Mouse (Mus musculus): ENCODE measurements around the gene Elp5. TPM values are rescaled to one million over a fixed set of nuclear protein-coding genes. Genes with fewer than 3 reads are reported as not detected.
A peak's percentile ranks its signal among the peaks of the same experiment; 100 is the strongest.

Gene Elp5
- total and polyA plus RNA-seq, 3 experiments: 95.9 to 177 (median 119) TPM

- TF ChIP-seq NRF1 (IDR thresholded peaks at IDR 0.05; ENCODE audit: low read depth, low read length) (no peak), POLR2AphosphoS2 (IDR thresholded peaks at IDR 0.05; ENCODE audit: low read depth, low read length) (no peak), JUN (IDR thresholded peaks at IDR 0.05; ENCODE audit: insufficient read depth, low read depth, low read length) (no peak), ZKSCAN1 (IDR thresholded peaks at IDR 0.05; ENCODE audit: borderline replicate concordance, low read depth, low read length) (no peak)
Observed at GRCm38 (mm10) chr11:69935137-69935879, 47.0 kb downstream of the Elp5 start, which contains the start of gene Ybx2 (continued).

DNA sequence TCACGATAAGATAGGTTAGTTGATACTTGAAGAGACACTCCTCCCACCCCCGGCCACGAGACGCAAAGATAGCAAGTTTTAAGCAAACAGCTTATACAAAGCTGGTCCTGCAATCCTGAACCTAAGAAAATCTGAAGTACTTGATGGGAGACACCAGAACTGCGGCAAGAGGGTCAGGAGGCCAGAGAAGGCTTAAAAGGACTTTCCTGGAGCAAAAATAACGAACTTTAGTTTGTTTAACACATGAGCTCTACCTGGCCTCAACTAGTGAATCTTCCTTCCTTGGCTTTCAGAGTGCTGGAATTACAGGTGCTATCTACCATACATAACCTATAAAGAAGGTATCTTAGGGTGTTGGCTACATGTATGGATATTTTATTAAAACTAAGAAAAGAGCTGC, 47.6 kb downstream of the Elp5 start:
- H3K4me3 ChIP-seq (replicated peaks in 1 of 3; ENCODE audit: low read depth in 2 of 3, low read length in 2 of 3, poor library complexity in 1 of 3): no peak overlapping the region
- no peak overlapping the region; the same call in 1 of the 2 replicates for H3K9ac ChIP-seq (ENCODE audit: insufficient read depth, low read depth)

GRCm38 (mm10) chr11:69934169-69934568, 48.1 kb downstream of the Elp5 start:
- Histone ChIP-seq H3K36me3 (replicated peaks in 1 of 2; ENCODE audit: control insufficient read depth in 1 of 2, insufficient read depth in 1 of 2, low read length in 1 of 2) (no peaks in the 10 kb centered on the region), H3K27ac (ENCODE audit: insufficient read depth, low read depth) (no peak overlapping the region), H3K79me2 (replicated peaks; ENCODE audit: control insufficient read depth, extremely low read depth, insufficient read depth, poor library complexity, severe bottlenecking) (no peaks in the 10 kb centered on the region), H3K27me3 (replicated peaks) (peaks cover 50% of the 10 kb centered on the region), H3K9ac (ENCODE audit: insufficient read depth, low read depth) (peak overlapping the region; percentile 21; the same call in 1 of the 2 replicates), H3K4me3 (replicated peaks in 1 of 3; ENCODE audit: low read depth in 2 of 3, low read length in 2 of 3, poor library complexity in 1 of 3) (no peak overlapping the region), H3K9me3 (replicated peaks; ENCODE audit: low read length) (no peaks in the 10 kb centered on the region), H3K4me1 (ENCODE audit: control insufficient read depth in 1 of 2, insufficient read depth in 2 of 2) (peaks cover 5 to 63% of the 10 kb centered on the region in 2 experiments), H3K4me2 (ENCODE audit: insufficient read depth, low read depth, poor library complexity, severe bottlenecking) (peak overlapping the region; percentile 92)
- in situ Hi-C loops (cut with MboI; ENCODE audit: low pct_ligation_motif_present, low pct_unique_long_range_greater_than_20kb, low sequenced_read_pairs) (no loop called here), dilution Hi-C loops (cut with MboI; ENCODE audit: extremely low pct_ligation_motif_present, extremely low pct_unique_long_range_greater_than_20kb, low sequenced_read_pairs) (no loop called here)
- peak; percentile 94 for DNase-seq (ENCODE audit: extremely low read depth)
- TF ChIP-seq SMC3 (IDR thresholded peaks at IDR 0.05; ENCODE audit: low read depth, low read length): peak; percentile 99
- peak; percentile 67 for TF ChIP-seq NELFE (IDR thresholded peaks at IDR 0.05; ENCODE audit: low read depth, low read length)
- TF ChIP-seq JUN (IDR thresholded peaks at IDR 0.05; ENCODE audit: insufficient read depth, low read depth, low read length): no peak
- TF ChIP-seq TCF12 (IDR thresholded peaks at IDR 0.05; ENCODE audit: low read depth, low read length): 0 out of 2 replicates have a peak, but pooled peaks have one; percentile 40
- no peak; the same call in 1 of the 2 replicates for TF ChIP-seq EP300 (IDR thresholded peaks at IDR 0.05; ENCODE audit: low read length)
- TF ChIP-seq USF2 (conservative IDR thresholded peaks at IDR 0.05; ENCODE audit: low read depth, low read length): no peak
- TF ChIP-seq MAFK (IDR thresholded peaks at IDR 0.05; ENCODE audit: insufficient replicate concordance, low read length): no peak
- TF ChIP-seq MYC (IDR thresholded peaks at IDR 0.05; ENCODE audit: low read depth, low read length): no peak; the same call in 1 of the 2 replicates
- no peak for TF ChIP-seq ZNF384 (IDR thresholded peaks at IDR 0.05; ENCODE audit: low read depth, low read length)
- TF ChIP-seq ELF1 (IDR thresholded peaks at IDR 0.05; ENCODE audit: low read depth, low read length): no peak
- TF ChIP-seq ETS1 (conservative IDR thresholded peaks at IDR 0.05; ENCODE audit: low read depth, low read length): 0 out of 2 replicates have a peak, but pooled peaks have one; percentile 10
- TF ChIP-seq RAD21 (IDR thresholded peaks at IDR 0.05; ENCODE audit: low read depth, low read length): no peak; the same call in none of the 2 replicates
- TF ChIP-seq ZMIZ1 (IDR thresholded peaks at IDR 0.05; ENCODE audit: low read depth, low read length): no peak
- no peak for TF ChIP-seq KAT2A (IDR thresholded peaks at IDR 0.05; ENCODE audit: insufficient replicate concordance, low read length)
- TF ChIP-seq TBP (conservative IDR thresholded peaks at IDR 0.05; ENCODE audit: low read depth, low read length): no peak
- TF ChIP-seq MXI1 (IDR thresholded peaks at IDR 0.05; ENCODE audit: low read depth, low read length): peak; percentile 75
- TF ChIP-seq CTCF (conservative IDR thresholded peaks at IDR 0.05 in 1 of 2, IDR thresholded peaks at IDR 0.05 in 1 of 2; ENCODE audit: low read depth in 2 of 2, low read length in 2 of 2): peak; percentile 45 to 99
- no peak; the same call in 1 of the 2 replicates for TF ChIP-seq MEF2A (IDR thresholded peaks at IDR 0.05; ENCODE audit: borderline replicate concordance, low read depth, low read length)
- peak; percentile 51; the same call in 1 of the 2 replicates for TF ChIP-seq E2F4 (IDR thresholded peaks at IDR 0.05; ENCODE audit: insufficient replicate concordance, low read depth, low read length)
- no peak for TF ChIP-seq PAX5 (IDR thresholded peaks at IDR 0.05; ENCODE audit: low read length)
- TF ChIP-seq JUND (conservative IDR thresholded peaks at IDR 0.05; ENCODE audit: low read depth, low read length): no peak
- TF ChIP-seq UBTF (IDR thresholded peaks at IDR 0.05; ENCODE audit: low read depth, low read length): no peak
- TF ChIP-seq POLR2A (IDR thresholded peaks at IDR 0.05; ENCODE audit: low read depth, low read length): no peak
- 0 out of 2 replicates have a peak, but pooled peaks have one; percentile 11 for TF ChIP-seq CHD2 (IDR thresholded peaks at IDR 0.05; ENCODE audit: low read length)

More for the DNA sequence above, 47.6 kb downstream of the Elp5 start:
- peaks cover 5 to 59% of the 10 kb centered on the region in 2 experiments for H3K4me1 ChIP-seq (ENCODE audit: control insufficient read depth in 1 of 2, insufficient read depth in 2 of 2)
- in situ Hi-C loops (cut with MboI; ENCODE audit: low pct_ligation_motif_present, low pct_unique_long_range_greater_than_20kb, low sequenced_read_pairs) (no loop called here), dilution Hi-C loops (cut with MboI; ENCODE audit: extremely low pct_ligation_motif_present, extremely low pct_unique_long_range_greater_than_20kb, low sequenced_read_pairs) (no loop called here)
- H3K27me3 ChIP-seq (replicated peaks): peaks cover 55% of the 10 kb centered on the region
- H3K79me2 ChIP-seq (replicated peaks; ENCODE audit: control insufficient read depth, extremely low read depth, insufficient read depth, poor library complexity, severe bottlenecking): no peaks in the 10 kb centered on the region
- no peak for TF ChIP-seq MEF2A (IDR thresholded peaks at IDR 0.05; ENCODE audit: borderline replicate concordance, low read depth, low read length)
- TF ChIP-seq E2F4 (IDR thresholded peaks at IDR 0.05; ENCODE audit: insufficient replicate concordance, low read depth, low read length): 0 out of 2 replicates have a peak, but pooled peaks have one; percentile 33
- TF ChIP-seq SIN3A (IDR thresholded peaks at IDR 0.05; ENCODE audit: low read length): peak; percentile 39
- TF ChIP-seq MYC (IDR thresholded peaks at IDR 0.05; ENCODE audit: low read depth, low read length): 0 out of 2 replicates have a peak, but pooled peaks have one; percentile 8
- 0 out of 2 replicates have a peak, but pooled peaks have one; percentile 53 for TF ChIP-seq RCOR1 (conservative IDR thresholded peaks at IDR 0.05; ENCODE audit: low read depth, low read length)
- H3K9me3 ChIP-seq (replicated peaks; ENCODE audit: low read length): no peaks in the 10 kb centered on the region
- H3K27ac ChIP-seq (ENCODE audit: insufficient read depth, low read depth): no peak overlapping the region
- H3K4me2 ChIP-seq (ENCODE audit: insufficient read depth, low read depth, poor library complexity, severe bottlenecking): peak overlapping the region; percentile 92
- no peak for DNase-seq (ENCODE audit: extremely low read depth)
- H3K36me3 ChIP-seq (replicated peaks in 1 of 2; ENCODE audit: control insufficient read depth in 1 of 2, insufficient read depth in 1 of 2, low read length in 1 of 2): no peaks in the 10 kb centered on the region
